Mouse (Mus musculus) liver, adult 2 months (tissue): Measurements from ENCODE around the gene Rad51b.

Source experiments
- CTCF ChIP-seq: fragments of 200-500 bp; IDR thresholded peaks from 2 replicates; pipeline ENCODE4 v1.5.1; 2011; ENCODE audit warnings: low read depth, low read length, control low read depth
- POLR2A ChIP-seq: fragments of 200-500 bp; IDR thresholded peaks from 2 replicates; pipeline ENCODE4 v1.6.1; 2011; ENCODE audit warnings: low read length, control low read depth; ENCODE audit not compliant: insufficient read depth; ENCODE audit errors: extremely low read depth

- TF ChIP-seq CTCF, result no peak
- TF ChIP-seq POLR2A, result no peak
These were observed 107.4 kb downstream of the Rad51b start for GRCm38 (mm10) chr12:79404494-79404893.
